Mouse (Mus musculus): Measurements from ENCODE around the gene Zfp446.
"Not testable (repeated sequence)": the region's sequence is repeated elsewhere in the genome, so short reads cannot be mapped to it uniquely, and the experiment has no call there.

Gene Zfp446

GRCm38 (mm10) chr7:12977682-12978389, at the start of gene Zfp446:
Gene Zfp446, plus strand, starts transcription at chr7:12977848.
- no peaks in the 10 kb centered on the region; the same call in 1 of the 2 replicates for H3K36me3 ChIP-seq (ENCODE audit: control insufficient read depth, insufficient read depth, low read length, poor library complexity, severe bottlenecking)
- H3K27me3 ChIP-seq (ENCODE audit: control insufficient read depth, insufficient read depth, low read length, poor library complexity, severe bottlenecking) = no peaks in the 10 kb centered on the region
- DNase-seq (ENCODE audit: low read depth, low spot score) = peak; percentile 98

- Histone ChIP-seq H3K36me3 (ENCODE audit: control insufficient read depth, insufficient read depth, low read length, poor library complexity, severe bottlenecking) (no peaks in the 10 kb centered on the region), H3K27me3 (ENCODE audit: control insufficient read depth, insufficient read depth, low read length, poor library complexity, severe bottlenecking) (no peaks in the 10 kb centered on the region; the same call in 1 of the 2 replicates)
- DNase-seq (ENCODE audit: low read depth, low spot score) = no peak
These were observed 44.0 kb upstream of the Zfp446 start for GRCm38 (mm10) chr7:12933615-12934140.

DNA sequence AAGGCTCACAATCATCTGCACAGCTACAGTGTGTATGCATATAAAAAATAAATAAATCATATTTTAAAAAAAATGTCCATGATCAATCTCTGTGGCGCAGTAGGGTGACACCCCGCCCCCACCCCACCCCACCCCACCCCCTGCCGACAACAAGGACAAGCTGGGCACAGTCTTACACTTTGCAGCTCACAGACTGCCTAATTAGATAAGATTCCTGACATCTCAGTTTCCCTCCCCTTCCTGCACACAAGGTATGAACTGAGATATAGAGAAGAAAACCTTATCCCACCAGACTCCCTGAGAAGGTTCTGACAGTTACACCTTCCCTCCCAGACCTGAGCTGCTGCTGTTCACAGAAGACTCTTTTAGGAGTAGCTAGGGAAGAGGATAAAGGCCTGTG, 42.8 kb upstream of the Zfp446 start:
- DNase-seq (ENCODE audit: low read depth, low spot score) = no peak
- H3K36me3 ChIP-seq (ENCODE audit: control insufficient read depth, insufficient read depth, low read length, poor library complexity, severe bottlenecking) = no peaks in the 10 kb centered on the region
- no peaks in the 10 kb centered on the region; the same call in 1 of the 2 replicates for H3K27me3 ChIP-seq (ENCODE audit: control insufficient read depth, insufficient read depth, low read length, poor library complexity, severe bottlenecking)

GRCm38 (mm10) chr7:12937254-12937803, 40.3 kb upstream of the Zfp446 start:
- DNase-seq (ENCODE audit: low read depth, low spot score) = peak; percentile 43
- H3K36me3 ChIP-seq (ENCODE audit: control insufficient read depth, insufficient read depth, low read length, poor library complexity, severe bottlenecking); H3K27me3 ChIP-seq (ENCODE audit: control insufficient read depth, insufficient read depth, low read length, poor library complexity, severe bottlenecking): not testable (repeated sequence)

- DNase-seq (ENCODE audit: low read depth, low spot score) = no peak
- Histone ChIP-seq H3K36me3 (ENCODE audit: control insufficient read depth, insufficient read depth, low read length, poor library complexity, severe bottlenecking) (no peaks in the 10 kb centered on the region), H3K27me3 (ENCODE audit: control insufficient read depth, insufficient read depth, low read length, poor library complexity, severe bottlenecking) (no peaks in the 10 kb centered on the region)
These were observed 37.0 kb upstream of the Zfp446 start for GRCm38 (mm10) chr7:12940599-12940998.

- DNase-seq (ENCODE audit: low read depth, low spot score) = peak; percentile 70
- Histone ChIP-seq H3K36me3 (ENCODE audit: control insufficient read depth, insufficient read depth, low read length, poor library complexity, severe bottlenecking) (no peaks in the 10 kb centered on the region), H3K27me3 (ENCODE audit: control insufficient read depth, insufficient read depth, low read length, poor library complexity, severe bottlenecking) (no peaks in the 10 kb centered on the region)
These were observed 34.2 kb upstream of the Zfp446 start for GRCm38 (mm10) chr7:12943488-12943887.

DNA sequence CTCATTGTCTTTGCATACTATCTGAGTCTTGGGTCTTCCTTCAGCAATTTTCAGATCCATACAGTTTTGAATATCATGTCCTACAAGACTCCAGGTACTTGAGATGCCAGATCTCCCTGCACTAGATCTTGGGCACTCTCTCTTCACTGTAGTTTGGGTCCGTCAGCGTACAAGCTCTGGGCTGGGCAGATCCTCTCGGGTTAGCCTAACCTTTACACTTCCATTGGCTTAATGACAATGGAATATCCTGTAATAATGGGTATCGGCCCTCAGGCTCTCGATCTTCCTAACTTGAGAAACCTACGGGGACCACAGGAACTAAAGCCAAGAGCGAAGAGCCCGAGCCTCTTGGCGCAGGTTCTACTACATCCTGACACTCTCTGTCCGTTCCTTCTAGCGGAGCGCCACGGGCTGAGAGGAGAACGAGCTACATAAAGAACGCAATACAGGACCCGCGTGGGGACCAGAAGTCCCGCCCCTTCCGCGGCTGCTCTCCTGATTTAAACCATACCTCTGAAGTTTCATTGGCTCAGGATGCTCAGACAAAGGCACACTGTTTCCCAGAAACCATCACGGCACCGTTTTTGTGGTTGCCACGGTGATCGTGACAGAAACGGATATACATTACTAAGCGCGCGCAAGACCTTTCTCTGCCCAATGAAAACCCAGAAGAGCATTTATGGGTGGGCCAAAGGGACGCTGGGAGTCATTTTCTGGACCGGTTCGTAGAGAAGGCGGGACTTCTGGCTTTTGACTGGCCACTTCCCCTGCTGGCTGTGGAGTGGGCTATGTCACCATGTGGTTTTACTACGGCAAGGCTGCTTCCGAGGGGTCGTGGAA, 28.4 kb upstream of the Zfp446 start:
- DNase-seq (ENCODE audit: low read depth, low spot score) = peak; percentile 98
- H3K36me3 ChIP-seq (ENCODE audit: control insufficient read depth, insufficient read depth, low read length, poor library complexity, severe bottlenecking) = no peaks in the 10 kb centered on the region

GRCm38 (mm10) chr7:12949872-12950229, 27.8 kb upstream of the Zfp446 start:
- Histone ChIP-seq H3K36me3 (ENCODE audit: control insufficient read depth, insufficient read depth, low read length, poor library complexity, severe bottlenecking) (no peaks in the 10 kb centered on the region), H3K27me3 (ENCODE audit: control insufficient read depth, insufficient read depth, low read length, poor library complexity, severe bottlenecking) (no peaks in the 10 kb centered on the region)
- no peak for DNase-seq (ENCODE audit: low read depth, low spot score)

More for the DNA sequence above, 28.4 kb upstream of the Zfp446 start:
- no peaks in the 10 kb centered on the region for H3K27me3 ChIP-seq (ENCODE audit: control insufficient read depth, insufficient read depth, low read length, poor library complexity, severe bottlenecking)

- H3K27me3 ChIP-seq (ENCODE audit: control insufficient read depth, insufficient read depth, low read length, poor library complexity, severe bottlenecking) = no peaks in the 10 kb centered on the region
- no peaks in the 10 kb centered on the region for H3K36me3 ChIP-seq (ENCODE audit: control insufficient read depth, insufficient read depth, low read length, poor library complexity, severe bottlenecking)
- DNase-seq (ENCODE audit: low read depth, low spot score) = peak; percentile 22
These were observed 22.8 kb upstream of the Zfp446 start for GRCm38 (mm10) chr7:12954896-12955295.

DNA sequence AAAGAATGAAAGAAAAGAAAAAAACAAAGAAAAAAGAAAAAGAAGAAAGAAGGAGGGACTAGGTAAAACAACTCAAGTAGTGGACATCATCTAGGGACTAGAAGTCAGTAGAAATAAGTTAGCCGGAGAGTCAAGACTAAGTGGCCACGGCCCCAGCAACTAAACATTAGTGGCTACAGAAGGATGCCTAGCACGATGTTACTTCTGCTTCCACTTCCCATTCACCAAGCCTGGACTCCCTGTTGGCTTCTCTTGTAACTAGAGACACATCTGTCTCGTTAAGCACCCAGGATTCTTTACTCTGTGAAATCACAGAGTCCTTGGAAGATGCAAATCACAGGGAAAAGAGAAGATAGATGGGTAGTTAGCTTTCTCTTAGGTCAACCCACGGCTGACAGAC, 20.1 kb upstream of the Zfp446 start:
- DNase-seq (ENCODE audit: low read depth, low spot score) = no peak
- H3K27me3 ChIP-seq (ENCODE audit: control insufficient read depth, insufficient read depth, low read length, poor library complexity, severe bottlenecking) = no peaks in the 10 kb centered on the region
- H3K36me3 ChIP-seq (ENCODE audit: control insufficient read depth, insufficient read depth, low read length, poor library complexity, severe bottlenecking) = no peaks in the 10 kb centered on the region

GRCm38 (mm10) chr7:12958948-12959347, 18.7 kb upstream of the Zfp446 start:
- DNase-seq (ENCODE audit: low read depth, low spot score) = no peak
- H3K27me3 ChIP-seq (ENCODE audit: control insufficient read depth, insufficient read depth, low read length, poor library complexity, severe bottlenecking) = no peaks in the 10 kb centered on the region
- no peaks in the 10 kb centered on the region for H3K36me3 ChIP-seq (ENCODE audit: control insufficient read depth, insufficient read depth, low read length, poor library complexity, severe bottlenecking)

DNA sequence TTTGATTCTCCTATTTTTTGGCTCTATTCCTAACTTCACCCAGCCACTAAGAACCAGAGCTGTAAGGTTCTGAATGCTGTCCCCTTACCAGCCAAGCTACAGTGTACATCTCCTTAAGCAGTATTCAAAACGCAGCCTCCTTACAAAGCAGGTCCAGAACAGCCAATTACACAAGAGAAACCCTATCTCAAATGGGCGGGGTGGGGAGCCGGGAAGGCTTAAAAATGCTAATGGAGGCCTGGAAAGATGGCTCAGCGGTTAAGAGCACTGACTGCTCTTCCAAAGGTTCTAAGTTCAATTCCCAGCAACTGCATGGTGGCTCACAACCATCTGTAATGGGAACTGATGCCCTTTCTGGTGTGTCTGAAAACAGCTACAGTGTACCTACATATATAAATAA, 17.9 kb upstream of the Zfp446 start:
- no peaks in the 10 kb centered on the region for H3K36me3 ChIP-seq (ENCODE audit: control insufficient read depth, insufficient read depth, low read length, poor library complexity, severe bottlenecking)
- no peak for DNase-seq (ENCODE audit: low read depth, low spot score)
- no peaks in the 10 kb centered on the region for H3K27me3 ChIP-seq (ENCODE audit: control insufficient read depth, insufficient read depth, low read length, poor library complexity, severe bottlenecking)

- Histone ChIP-seq H3K36me3 (ENCODE audit: control insufficient read depth, insufficient read depth, low read length, poor library complexity, severe bottlenecking) (no peaks in the 10 kb centered on the region), H3K27me3 (ENCODE audit: control insufficient read depth, insufficient read depth, low read length, poor library complexity, severe bottlenecking) (no peaks in the 10 kb centered on the region)
- peak; percentile 81 for DNase-seq (ENCODE audit: low read depth, low spot score)
These were observed 16.0 kb upstream of the Zfp446 start for GRCm38 (mm10) chr7:12961511-12962141.

- Histone ChIP-seq H3K36me3 (ENCODE audit: control insufficient read depth, insufficient read depth, low read length, poor library complexity, severe bottlenecking) (peaks cover 2% of the 10 kb centered on the region; the same call in 1 of the 2 replicates), H3K27me3 (ENCODE audit: control insufficient read depth, insufficient read depth, low read length, poor library complexity, severe bottlenecking) (no peaks in the 10 kb centered on the region)
- peak; percentile 87 for DNase-seq (ENCODE audit: low read depth, low spot score)
These were observed 12.0 kb upstream of the Zfp446 start, which contains the start of gene Zfp324 for GRCm38 (mm10) chr7:12965678-12966091. Gene Zfp324, plus strand, starts transcription at chr7:12965838.

Measured in splenic B cell, adult 2 months (primary cell).